Mouse (Mus musculus) layer of hippocampus, postnatal 10 days (tissue): ENCODE results near the gene Pwwp2a. TPM values are rescaled to one million over a fixed set of nuclear protein-coding genes. Genes with fewer than 3 reads are reported as not detected.
A peak's percentile ranks its signal among the peaks of the same experiment; 100 is the strongest.

Experiments used
- DNase-seq, 2 experiments: peaks; one replicate each; pipeline ENCODE4 v3.0.0; 2021; ENCODE audit warnings: low spot score in 2 of 2
- long read RNA-seq: library from polyadenylated mRNA; stranded (forward); transcript quantifications from one replicate; pipeline ENCODE4 v2.0.0, GENCODE M21; 2023
- total RNA-seq, 2 experiments: library from RNA; stranded (reverse); gene quantifications; 2 replicates each; pipeline ENCODE4 v1.2.3; 2021

Gene Pwwp2a
- total RNA-seq, result 10 to 100 TPM; 66.0 to 70.0 TPM
- long read RNA-seq, transcript Pwwp2a-201 (2 exons, 3,277 nt), result major isoform, 11 of 33 reads
- long read RNA-seq, partial matches to known transcripts, result 0 of 33 reads
- long read RNA-seq, other reads (novel, unspliced or antisense), result 17 of 33 reads

DNA sequence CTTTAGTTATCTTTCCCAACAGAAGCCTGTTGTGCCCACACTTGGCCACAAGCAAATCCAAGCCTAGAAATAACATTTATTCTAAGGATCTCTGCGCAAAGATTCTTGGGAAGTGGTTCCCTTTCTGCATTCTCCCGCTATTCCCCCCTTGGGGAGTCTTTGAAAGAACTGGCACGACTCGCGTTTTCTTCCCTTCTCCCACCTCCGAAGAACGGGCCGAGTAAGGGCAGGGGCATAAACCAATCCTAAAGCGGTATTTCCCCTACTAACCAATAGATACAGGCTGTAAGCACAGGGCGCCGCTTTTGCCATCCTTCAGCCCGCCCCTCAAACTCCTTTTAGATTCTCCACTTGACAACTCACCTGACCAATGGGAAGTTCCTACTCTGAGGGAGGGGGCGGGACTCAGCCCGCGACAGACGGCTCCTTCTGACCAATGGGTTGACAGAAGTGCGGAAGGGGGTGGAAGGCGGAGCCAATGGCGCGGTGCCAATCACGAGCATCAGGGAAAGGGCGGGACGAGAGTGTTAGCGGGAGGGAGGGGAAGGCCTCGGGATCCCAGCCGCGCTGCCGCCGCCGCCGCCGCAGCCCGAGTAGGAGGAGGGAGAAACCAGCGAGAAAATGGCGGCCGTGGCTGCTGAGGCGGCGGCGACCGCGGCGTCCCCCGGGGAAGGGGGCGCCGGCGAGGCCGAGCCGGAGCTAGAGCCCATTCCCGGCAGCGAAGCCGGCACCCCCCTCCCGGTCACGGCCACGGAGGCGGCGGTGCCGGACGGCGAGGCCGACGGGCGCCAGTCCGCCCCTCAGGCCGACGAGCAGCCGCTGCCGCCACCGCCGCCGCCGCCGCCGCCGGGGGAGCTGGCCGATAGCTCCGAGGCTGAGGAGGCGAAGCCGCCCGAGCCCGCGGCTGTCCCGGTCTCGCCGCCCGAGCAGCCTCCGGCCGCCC, at the start of gene Pwwp2a:
Gene Pwwp2a (plus strand): TSS at position 527 of the 943 bp plus-strand sequence.
- DNase-seq, result peak; percentile 99 to 100

DNA sequence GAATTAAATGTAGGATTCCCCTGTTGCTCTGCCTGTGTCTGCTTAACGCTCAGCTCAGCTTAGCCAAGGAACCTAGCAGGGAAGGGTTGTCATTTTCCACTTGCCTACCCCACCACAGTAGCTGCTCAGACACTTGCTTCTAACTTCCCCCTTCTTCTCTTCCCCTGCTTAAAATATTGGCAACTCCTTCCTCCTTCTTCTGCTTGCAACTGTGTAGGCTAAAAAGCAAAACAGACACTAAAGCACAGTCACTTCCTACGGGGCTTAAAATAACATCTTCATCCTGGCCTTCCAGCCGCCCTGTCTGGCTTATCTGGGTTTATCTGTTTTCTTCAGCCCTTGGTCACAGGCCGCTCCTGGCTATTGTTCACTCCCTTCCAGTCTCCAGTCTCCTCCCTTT, 49.2 kb upstream of the Pwwp2a start:
- DNase-seq, result no peak

DNA sequence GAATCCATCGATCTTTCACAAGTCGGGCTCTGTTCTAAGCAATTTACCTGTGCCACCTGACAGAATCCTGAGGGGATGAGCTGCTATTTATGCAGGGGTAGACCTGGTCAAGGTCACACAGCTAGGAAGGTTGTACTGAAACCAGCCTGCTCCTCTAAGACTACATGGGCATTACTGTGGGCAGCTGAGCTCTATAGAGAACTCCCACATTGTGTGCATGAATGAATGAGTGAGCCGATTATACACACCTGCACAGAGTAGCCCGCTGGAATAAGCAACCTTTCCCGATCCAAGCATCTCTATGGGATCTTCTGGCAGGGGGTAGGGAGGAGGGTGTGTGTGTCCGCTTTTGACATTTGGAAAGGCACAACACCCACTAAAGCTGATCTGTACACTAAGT, 48.6 kb upstream of the Pwwp2a start:
- no peak for DNase-seq

DNA sequence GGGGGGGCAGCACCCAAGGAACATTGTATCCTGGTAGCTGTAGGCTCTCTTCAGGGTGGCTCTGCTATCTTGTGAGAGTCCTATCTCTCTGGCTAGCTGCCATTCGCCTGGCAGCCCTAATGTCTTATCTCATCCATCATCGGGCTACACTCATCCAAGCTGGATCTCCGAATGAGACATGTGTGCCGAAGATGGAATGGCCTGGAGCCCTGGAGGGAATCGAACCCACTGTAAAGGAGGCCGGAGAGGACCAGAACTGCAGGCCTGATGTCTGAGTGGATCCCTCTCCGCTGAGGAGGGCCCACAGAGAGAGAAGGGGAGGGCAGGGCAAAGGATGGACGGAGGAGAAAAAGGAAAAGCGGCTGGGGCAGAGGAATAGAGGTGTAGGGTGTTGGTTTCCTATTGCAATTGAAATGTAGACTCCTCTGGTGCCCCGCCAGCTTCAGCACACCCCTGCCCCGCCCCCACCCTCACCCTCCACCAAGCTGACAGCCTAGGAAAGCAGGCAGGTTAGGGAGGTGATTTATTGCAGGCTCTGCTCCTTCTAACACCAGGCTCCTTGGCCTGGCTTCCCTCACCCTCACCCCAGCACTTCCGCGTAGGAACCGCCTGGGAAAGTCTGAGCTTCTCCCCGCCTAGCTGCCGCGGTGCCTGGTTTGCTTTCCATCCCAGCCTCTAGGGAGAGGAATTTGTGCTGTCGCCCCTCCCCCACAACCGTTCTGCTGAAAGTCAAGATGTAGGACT, 48.0 kb upstream of the Pwwp2a start:
- peak; percentile 59 to 66 for DNase-seq

DNA sequence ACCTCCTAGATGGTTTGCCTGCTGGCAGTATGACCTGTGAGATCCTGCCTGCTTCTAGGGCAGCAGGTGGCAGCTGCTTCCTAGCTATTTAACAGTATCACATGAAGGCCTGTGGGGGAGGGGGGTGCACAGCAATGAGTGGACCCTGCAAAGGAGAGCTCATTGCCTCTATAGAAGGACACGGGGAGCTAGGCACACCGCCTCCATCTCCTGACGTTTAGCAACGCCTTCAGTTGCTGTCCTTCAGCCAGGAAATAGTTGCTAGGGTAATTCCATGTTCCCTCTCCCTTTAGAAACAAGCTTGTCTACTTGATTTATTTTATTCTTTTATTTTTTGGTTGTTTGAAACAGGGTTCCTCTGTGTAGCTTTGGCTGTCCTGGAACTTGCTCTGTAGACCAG, 45.0 kb upstream of the Pwwp2a start:
- DNase-seq, result peak in 1 of 2 experiments; percentile 22

DNA sequence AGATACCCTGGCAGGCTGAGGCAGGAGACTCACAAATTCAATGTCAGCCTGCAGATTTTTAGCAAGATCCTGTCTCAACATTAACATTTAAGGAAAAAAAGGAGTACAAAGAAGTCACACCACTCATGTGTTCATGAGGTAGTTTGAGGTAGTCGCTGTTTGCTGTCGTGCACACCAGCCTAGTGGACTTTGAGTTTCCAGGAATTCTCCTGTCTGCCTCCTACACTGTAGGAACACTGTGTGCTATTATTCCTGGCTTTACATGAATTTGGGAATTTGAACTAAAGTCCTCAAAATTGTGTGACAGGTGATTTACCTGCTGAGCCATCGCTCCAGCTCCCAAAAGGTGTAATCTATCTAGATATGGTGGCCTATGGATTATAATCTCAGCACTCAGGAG, 43.3 kb upstream of the Pwwp2a start:
- DNase-seq, result no peak

DNA sequence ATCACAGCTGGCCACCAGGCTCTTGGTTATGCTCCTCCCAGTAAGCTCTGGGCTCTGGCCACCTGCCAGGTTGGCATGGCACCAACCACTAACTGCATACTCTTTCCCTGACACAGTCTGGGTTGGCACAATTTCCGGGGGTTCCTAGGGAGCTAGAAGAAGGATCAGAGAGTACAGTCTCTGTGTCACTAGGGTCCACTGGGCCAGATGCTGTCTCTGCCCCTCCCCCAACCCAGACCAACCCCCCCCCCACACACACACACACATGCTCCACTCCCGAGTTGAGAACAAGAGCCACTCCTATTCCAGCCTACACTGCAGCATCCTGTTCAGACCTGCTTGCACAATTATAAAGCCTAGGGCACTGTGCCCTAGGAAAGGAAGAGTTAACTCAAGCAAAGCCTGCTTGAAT, 38.6 kb upstream of the Pwwp2a start:
- peak; percentile 89 to 91 for DNase-seq

DNA sequence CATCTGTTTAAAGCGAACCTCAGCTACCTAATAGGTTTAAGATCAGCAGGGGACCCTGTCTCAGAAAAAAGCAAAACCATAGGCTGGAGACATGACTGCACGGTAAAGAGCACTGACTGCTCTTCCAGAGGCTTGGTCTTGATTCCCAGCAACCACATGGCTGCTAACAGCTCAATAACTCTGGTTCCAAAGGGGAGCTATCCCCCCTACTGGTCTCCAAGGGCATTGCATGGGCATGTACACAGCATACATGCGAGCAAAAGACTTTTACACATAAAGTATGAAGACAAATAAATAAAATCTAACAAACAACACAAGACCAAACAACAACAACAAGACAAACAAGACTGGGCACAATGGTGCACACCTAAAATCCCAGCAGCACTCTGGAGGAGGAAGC, 36.5 kb upstream of the Pwwp2a start:
- DNase-seq, result no peak

DNA sequence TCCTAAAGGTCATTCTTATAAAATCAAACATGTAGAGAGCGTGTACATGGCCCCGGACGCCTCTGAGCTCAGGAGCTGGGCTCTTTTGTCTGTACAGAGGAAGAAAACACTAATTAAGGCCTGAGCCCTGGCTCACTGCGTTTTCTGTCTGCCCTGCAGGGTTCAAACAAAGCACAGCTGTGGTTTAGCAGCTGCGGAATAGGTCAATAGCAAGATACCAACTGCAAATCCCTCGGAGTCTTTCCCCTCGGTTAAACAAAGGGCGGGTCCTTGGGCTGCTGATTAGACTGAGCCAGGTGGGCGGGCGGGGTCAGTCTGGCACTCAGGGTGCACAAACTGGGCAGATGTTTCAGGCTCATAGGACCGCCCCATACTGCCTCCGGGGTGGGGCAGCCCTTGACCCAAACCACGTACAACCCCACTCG, 28.7 kb upstream of the Pwwp2a start:
- DNase-seq, result no peak

DNA sequence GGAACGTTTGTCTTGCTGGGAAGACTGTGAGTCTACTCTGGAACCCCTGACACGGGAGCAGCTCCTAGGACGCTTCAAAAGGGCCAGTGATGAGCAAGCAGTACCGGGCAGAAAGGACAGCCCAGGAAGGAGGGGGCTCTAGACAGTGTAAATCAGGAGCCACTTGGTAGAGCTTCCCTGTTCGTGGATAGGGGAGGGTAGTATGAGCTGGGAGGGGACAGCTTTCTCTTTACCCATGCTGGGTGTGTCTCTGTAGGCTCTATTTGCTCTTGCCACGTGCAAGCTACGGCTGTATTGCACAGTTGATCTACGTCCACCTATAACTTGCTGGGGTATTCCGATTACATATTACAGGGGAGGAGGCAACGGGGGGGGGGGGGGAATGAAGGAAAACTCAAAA, 25.3 kb upstream of the Pwwp2a start:
- DNase-seq, result no peak

DNA sequence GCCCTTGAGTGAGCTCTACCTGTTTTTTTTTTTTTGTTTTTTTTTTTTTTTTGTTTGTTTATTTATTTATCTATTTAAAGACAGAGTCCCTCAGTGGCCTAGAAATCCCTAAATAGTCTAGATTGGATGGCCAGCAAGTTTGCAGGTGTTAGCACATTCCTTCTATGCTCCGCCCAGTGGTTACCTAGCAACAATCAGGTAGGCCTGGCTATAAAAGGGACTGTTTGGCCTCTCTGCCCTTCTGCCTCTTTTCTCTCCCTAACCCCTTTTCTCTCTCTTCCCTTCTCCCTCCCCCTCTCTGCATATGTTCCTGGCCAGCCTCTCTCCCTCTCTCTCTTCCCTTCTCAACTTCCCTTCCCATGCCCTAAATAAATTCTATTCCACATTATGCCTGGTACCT, 23.8 kb upstream of the Pwwp2a start:
- DNase-seq, result no peak

DNA sequence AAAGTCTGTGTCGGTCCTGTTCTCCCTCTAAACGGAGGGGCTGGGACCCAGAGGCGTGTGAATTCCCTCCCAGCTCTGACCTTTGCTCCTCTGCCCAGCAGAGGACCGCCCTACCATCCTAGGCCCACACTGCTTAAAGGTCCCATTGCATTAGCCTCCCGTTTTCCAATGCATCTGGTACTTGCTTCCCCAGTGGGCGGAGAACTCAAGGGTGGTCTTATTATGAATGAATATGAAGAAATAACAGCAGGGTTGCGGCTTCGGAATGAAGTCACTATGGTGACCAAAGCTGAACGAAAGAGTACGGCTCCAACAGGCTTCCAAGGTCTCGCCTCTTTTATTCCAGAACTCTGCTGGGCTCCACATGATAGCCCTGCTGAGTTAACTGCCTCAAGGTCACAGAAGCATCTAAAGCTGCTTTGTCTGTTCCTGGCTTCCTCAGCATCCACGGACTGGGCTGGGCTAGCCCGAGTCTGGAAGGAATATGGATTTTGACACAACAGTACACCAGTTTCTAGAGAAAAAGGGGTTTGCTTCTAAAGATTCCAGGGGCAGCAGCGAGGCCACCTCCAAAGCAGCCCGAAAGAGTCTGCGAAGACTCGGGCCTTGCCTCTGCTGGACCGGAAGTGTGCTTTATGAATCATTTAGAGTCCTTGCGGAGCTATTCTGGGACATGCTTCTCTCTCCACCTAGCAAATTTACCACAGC, 14.6 kb upstream of the Pwwp2a start:
- peak in 1 of 2 experiments; percentile 11 for DNase-seq

DNA sequence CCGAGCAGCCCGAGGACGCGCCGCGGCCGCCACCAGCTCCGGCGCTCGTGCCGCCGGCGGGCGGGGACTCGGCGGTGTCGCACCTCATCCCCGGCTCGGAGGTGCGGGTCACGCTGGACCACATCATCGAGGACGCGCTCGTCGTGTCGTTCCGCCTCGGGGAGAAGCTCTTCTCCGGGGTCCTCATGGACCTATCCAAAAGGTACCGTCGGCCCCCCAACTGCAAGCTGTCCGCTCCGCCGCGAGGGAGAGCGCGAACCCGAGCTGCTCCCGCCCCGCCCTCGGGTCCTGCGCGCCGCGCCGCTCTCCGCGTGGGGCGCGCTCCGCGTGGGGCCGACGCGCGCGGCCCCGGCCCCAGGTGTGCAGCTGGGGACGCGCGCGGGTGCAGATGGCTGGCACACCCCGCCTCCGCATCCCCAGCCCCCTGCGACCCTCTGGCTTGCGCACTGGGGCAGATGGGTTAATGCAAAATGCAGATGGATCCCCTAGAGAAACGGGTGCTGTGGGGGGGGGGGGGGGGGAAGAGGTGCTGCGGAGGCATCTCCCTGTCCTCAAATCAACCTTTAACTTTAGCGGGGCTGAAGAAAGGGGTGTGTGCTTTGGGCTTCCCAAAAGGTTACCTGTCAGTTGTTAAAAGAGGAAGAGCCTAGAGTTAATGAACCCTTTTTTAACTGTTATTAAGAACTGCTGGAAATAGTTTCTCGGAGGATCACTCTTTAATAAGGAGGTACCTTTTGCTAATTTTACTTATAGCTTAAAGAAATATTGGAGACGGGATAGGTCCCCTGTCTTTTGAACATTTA, 818 bp downstream of the Pwwp2a start:
- peak; percentile 60 to 69 for DNase-seq

DNA sequence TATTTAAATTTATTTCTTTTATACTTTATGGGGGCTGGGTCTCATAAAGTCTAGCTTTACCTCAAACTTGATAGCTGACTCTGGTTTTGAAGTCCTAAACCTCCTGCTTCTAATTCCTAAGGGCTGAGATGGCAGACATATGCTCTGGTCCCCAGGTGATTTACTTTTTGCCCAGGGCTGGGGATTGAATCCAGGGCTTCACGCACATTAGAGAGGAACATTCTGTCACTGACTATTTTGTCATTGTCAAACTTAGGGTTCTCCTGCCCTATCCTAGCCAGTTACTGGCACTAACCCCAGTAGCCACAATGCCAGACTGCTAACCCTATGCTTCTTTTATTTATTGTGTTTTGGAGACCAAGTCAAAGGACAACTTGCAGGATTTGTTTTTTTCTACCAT, 7.1 kb downstream of the Pwwp2a start:
- DNase-seq, result no peak

DNA sequence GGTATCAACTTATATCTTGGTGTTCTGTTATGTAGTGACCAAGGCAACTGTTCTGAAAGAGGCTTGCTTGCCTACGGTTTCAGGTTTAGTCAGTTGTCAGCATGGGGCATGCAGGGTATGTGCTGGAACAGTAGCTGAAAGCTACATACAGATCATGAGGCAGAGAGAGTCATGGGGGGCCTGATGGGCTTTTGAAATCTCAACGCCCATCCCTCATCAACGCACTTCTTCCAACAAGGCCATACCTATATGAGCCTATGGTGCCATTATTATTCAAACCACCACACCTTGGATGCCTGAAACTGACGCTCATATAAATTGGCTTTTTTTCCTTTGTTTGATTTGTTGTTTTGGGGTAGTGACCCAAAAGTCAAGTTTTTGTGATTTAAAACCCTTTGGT, 14.8 kb downstream of the Pwwp2a start:
- DNase-seq, result no peak

DNA sequence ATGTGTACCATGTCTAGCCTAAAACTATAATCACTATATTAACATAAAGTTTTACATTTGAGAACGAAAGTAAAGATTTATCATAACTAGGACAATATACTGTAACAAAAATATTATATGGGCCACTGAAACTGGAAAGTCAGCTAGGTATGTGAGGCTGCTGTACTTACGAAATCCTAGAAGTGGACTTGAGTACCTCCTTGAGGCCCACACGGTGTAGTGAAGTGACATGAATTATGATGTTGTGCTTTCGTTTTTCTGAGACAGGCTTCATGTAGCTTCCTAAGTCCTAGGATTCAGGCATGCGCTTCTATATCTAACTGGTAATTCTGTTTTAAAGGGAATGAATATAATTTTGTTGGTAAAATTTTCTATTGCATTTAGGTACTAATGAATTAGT, 16.8 kb downstream of the Pwwp2a start:
- DNase-seq, result no peak

DNA sequence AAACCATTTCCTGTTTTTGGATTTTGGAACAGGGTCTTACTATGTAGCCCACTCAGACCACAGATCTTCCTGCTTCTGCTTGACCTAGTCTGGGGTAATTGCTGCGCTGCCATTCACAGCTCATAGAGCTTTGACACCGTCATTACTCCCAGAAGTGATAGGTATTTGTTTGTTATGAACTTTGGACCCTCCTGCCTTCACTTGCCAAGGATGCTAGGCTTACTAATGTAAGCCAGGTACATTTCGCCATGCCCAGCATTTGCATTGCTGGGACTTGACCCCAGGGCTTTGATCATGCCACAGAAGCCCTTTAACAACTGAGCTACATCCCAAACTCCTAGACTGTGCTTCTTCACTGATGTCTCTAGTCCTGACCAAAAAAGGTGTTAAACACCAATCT, 18.5 kb downstream of the Pwwp2a start:
- no peak for DNase-seq

DNA sequence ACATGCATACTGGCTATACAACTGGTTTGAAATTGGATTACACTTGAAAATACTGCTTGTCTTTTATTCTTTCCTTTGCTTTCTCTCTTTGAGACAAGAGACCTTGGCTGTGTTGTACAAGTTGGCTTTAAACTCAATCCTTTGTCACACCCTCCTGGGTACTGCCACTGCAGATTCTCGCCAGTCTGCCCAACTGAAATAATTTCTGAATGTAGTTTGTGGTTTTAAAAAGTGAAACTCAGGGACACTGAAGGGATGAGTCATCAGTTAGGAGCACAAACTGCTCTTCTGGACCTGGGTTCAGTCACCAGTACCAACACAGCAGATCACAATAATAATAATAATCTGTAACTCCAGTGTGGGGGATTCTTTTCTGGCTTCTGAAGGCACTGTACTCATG, 21.8 kb downstream of the Pwwp2a start:
- DNase-seq, result no peak

DNA sequence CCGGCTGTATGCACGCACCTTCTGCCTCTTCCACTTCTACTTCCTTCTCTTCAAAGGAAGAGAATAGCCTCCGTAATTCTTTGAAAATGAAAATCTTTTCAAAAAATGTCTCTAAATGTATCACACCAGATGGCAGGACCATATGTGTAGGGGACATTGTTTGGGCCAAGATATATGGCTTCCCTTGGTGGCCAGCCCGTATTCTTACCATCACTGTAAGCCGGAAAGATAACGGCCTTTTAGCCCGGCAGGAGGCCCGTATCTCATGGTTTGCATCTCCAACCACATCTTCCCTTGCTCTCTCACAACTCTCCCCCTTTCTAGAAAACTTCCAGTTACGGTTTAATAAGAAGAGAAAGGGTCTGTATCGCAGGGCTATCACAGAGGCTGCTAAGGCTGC, 24.0 kb downstream of the Pwwp2a start:
- DNase-seq, result no peak

DNA sequence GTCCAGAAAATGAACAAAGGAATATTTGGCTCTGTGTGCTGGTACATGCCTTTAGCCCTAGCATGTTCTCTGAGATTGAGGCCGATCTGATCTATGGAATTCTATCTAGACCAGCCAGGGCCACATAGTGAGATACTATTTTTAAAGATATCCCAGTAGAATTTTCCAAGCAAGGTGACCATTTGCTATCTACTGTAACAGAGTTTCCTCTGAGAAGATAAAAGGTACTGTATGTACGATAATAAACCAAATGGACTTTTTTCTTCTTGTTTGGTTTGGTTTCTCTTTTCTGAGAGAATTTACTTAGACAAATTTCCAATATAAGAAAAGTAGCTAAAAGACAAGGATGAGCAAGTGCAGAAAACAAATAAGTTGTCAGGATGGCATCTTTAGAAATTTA, 26.6 kb downstream of the Pwwp2a start:
- DNase-seq, result no peak

DNA sequence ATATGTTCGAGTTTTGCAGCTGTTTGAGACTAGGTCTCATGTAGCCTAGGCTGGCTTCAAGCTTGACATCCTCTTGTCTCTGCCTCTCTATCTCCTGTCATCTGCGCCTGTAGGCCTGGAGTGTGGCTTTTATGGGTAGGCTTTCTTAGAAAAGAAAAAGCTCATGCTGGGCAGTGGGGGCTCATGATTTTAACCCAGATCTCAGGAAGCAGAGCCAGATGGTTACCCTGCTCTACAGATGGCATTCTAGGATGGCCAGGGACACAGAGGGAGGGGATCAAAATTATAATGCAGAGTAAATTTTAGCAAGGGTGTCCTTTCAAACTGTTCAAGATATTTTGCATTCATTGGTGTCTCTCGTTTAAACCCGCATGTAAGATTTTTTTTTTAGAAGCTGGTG, 30.4 kb downstream of the Pwwp2a start:
- no peak for DNase-seq
